8 mouse cellular contexts compared by ENCODE assay signal in genomic region chr10:111972542-111973361, GRCm38 (mm10). TPM values are rescaled to one million over a fixed set of nuclear protein-coding genes. Genes with fewer than 3 reads are reported as not detected.
A peak's percentile ranks its signal among the peaks of the same experiment; 100 is the strongest.
DNase-seq lines count a peak whose midpoint lies in the region; ATAC-seq lines count a peak whose summit lies in the region.

Krr1 (plus strand) TSS chr10:111972664.

- peak; percentile 99 for ATAC-seq in erythroblast, adult 5-6 weeks (replicated peaks; ENCODE audit: low FRiP score, poor library complexity, severe bottlenecking)
- peak; percentile 98 for ATAC-seq in kidney, embryonic 15.5 days (replicated peaks; ENCODE audit: low FRiP score)
- ATAC-seq in monocyte, adult 5-6 weeks (replicated peaks; ENCODE audit: insufficient number of reproducible peaks, low FRiP score, low TSS enrichment, poor library complexity, severe bottlenecking): peak; percentile 95

- H3K4me2 ChIP-seq in kidney, embryonic 15.5 days: peak within 1 kb of the TSS; percentile 81

- H3K36me3 ChIP-seq in heart, embryonic 10.5 days: peaks cover 15% of the 10 kb centered on the region
- H3K36me3 ChIP-seq in kidney, embryonic 15.5 days: peaks cover 20% of the 10 kb centered on the region

- peaks cover 5% of the 10 kb centered on the region for H3K4me1 ChIP-seq in heart, embryonic 10.5 days
- peaks cover 11% of the 10 kb centered on the region for H3K4me1 ChIP-seq in kidney, embryonic 15.5 days

- peak within 1 kb of the TSS; percentile 89 for H3K9ac ChIP-seq in kidney, embryonic 15.5 days

- under 1% methylated on average over 51 of the region's 51 CpGs for WGBS in heart, embryonic 10.5 days
- WGBS in kidney, embryonic 15.5 days: under 1% methylated on average over 51 of the region's 51 CpGs

- DNase-seq in B cell, adult 2 months: peak; percentile 90 to 91
- peak; percentile 99 for DNase-seq in brain, adult 2 months (ENCODE audit: low read depth, low spot score)
- DNase-seq in heart, embryonic 10.5 days (ENCODE audit: low spot score): peak; percentile 98
- DNase-seq in liver: peak; percentile 92
- DNase-seq in spleen, postnatal 4 days (ENCODE audit: low spot score in 2 of 2): peak; percentile 79 to 86

- H3K4me3 ChIP-seq in heart, embryonic 10.5 days: peak within 1 kb of the TSS; percentile 84
- peak within 1 kb of the TSS; percentile 89 for H3K4me3 ChIP-seq in kidney, embryonic 15.5 days (replicated peaks)

- peak within 1 kb of the TSS; percentile 84 for H3K27ac ChIP-seq in heart, embryonic 10.5 days
- H3K27ac ChIP-seq in kidney, embryonic 15.5 days: peak within 1 kb of the TSS; percentile 78

- H3K27me3 ChIP-seq in heart, embryonic 10.5 days (ENCODE audit: insufficient read depth, poor library complexity, severe bottlenecking): no peaks in the 10 kb centered on the region
- H3K27me3 ChIP-seq in kidney, embryonic 15.5 days: no peaks in the 10 kb centered on the region

- no peaks in the 10 kb centered on the region for H3K9me3 ChIP-seq in heart, embryonic 10.5 days
- H3K9me3 ChIP-seq in kidney, embryonic 15.5 days (replicated peaks): no peaks in the 10 kb centered on the region

RNA-seq across cellular contexts. Expression of gene Krr1, which starts in this region (rescaled TPM):
- total RNA-seq in erythroblast, adult 5-6 weeks (2015; ENCODE audit: low replicate concordance): 9.0 and 19.6 TPM in 2 replicates
- 7.5 and 9.9 TPM in 2 replicates for total RNA-seq in erythroblast, adult 5-6 weeks (2017; ENCODE audit: low replicate concordance)
- 34.9 and 41.0 TPM in 2 replicates for polyA plus RNA-seq in heart, embryonic 10.5 days (2016; fragmentation: Nextera tagmentation; extraction: Ambion mirVana)
- polyA plus RNA-seq in kidney, embryonic 15.5 days (2015; fragmentation: Nextera tagmentation; extraction: Ambion mirVana): 50.0 and 52.8 TPM in 2 replicates
- total RNA-seq in monocyte, adult 5-6 weeks (2017): 29.9 to 37.7 TPM (median 33.8 TPM) in 3 replicates

Comparison
In these comparisons a context has a peak if more than half of its experiments do, and no peak if none do; other contexts are left out.
1. Peak in every context shown above with its lines: DNase-seq, ATAC-seq, H3K4me3 ChIP-seq and H3K27ac ChIP-seq.